8 mouse cellular contexts compared by ENCODE assay signal in genomic region chr19:10949112-10949511, GRCm38 (mm10). TPM values are rescaled to one million over a fixed set of nuclear protein-coding genes. Genes with fewer than 3 reads are reported as not detected.
DNase-seq lines count a peak whose midpoint lies in the region; ATAC-seq lines count a peak whose summit lies in the region.

Gene Ccdc86 (minus strand): TSS chr19:10949266.

- no peaks in the 10 kb centered on the region for H3K27me3 ChIP-seq in hindbrain, embryonic 15.5 days

- peak within 1 kb of the TSS; percentile 84 for H3K9ac ChIP-seq in hindbrain, embryonic 15.5 days

- H3K4me2 ChIP-seq in hindbrain, embryonic 15.5 days, result peak within 1 kb of the TSS; percentile 100

- DNase-seq in T-cell, adult 2 months (ENCODE audit: low spot score), result peak; percentile 97
- DNase-seq in cerebellum, postnatal 36 days, result peak; percentile 96 to 97
- DNase-seq in frontal cortex, postnatal 36 days (ENCODE audit: low spot score in 2 of 2), result peak; percentile 97 to 98
- DNase-seq in left cerebral cortex, adult 11 months (ENCODE audit: low spot score), result peak; percentile 93
- peak; percentile 96 to 97 for DNase-seq in lung, postnatal 4 days
- DNase-seq in retina, postnatal 7 days (ENCODE audit: low read depth, low spot score), result peak; percentile 97
- peak; percentile 86 for DNase-seq in urinary bladder, adult 2 months (ENCODE audit: low spot score)

- peak within 1 kb of the TSS; percentile 73 for H3K27ac ChIP-seq in hindbrain, embryonic 15.5 days (replicated peaks)

- H3K36me3 ChIP-seq in hindbrain, embryonic 15.5 days, result peaks cover 11% of the 10 kb centered on the region

- peaks cover 32% of the 10 kb centered on the region for H3K4me1 ChIP-seq in hindbrain, embryonic 15.5 days (replicated peaks)

- ATAC-seq in hindbrain, embryonic 15.5 days (ENCODE audit: low FRiP score, low read depth), result peak; percentile 98

- H3K9me3 ChIP-seq in hindbrain, embryonic 15.5 days, result no peaks in the 10 kb centered on the region

- WGBS in hindbrain, embryonic 15.5 days, result under 1% methylated on average over 30 of the region's 30 CpGs

- peak within 1 kb of the TSS; percentile 76 for H3K4me3 ChIP-seq in hindbrain, embryonic 15.5 days

RNA-seq across cellular contexts. Expression of gene Ccdc86, which starts in this region (rescaled TPM):
- 14.6 and 14.9 TPM in 2 replicates for polyA plus RNA-seq in hindbrain, embryonic 15.5 days (2015; fragmentation: Nextera tagmentation; extraction: Ambion mirVana)
- polyA plus RNA-seq in urinary bladder, adult 2 months (2012; rRNA removed), result 7.3 and 7.9 TPM in 2 replicates

Comparison
In these comparisons a context has a peak if more than half of its experiments do, and no peak if none do; other contexts are left out.
1. Peak in every context shown above with its lines: DNase-seq, ATAC-seq, H3K4me3 ChIP-seq and H3K27ac ChIP-seq.